Mouse (Mus musculus) midbrain, embryonic 13.5 days (tissue): ENCODE results near the gene Chrm3. TPM values are rescaled to one million over a fixed set of nuclear protein-coding genes. Genes with fewer than 3 reads are reported as not detected.
"Not testable (repeated sequence)": the region's sequence is repeated elsewhere in the genome, so short reads cannot be mapped to it uniquely, and the experiment has no call there.

Experiments used
- ATAC-seq: fragments of 200-750 bp; cut with Nextera tagmentation; 2 replicates; pipeline ENCODE4 v1.8.0; 2017; ENCODE audit warnings: mild to moderate bottlenecking, moderate TSS enrichment, moderate library complexity
- H3K27ac ChIP-seq: fragments of 300-500 bp; sonication (generic); 2 replicates; pipeline ENCODE4 v1.5.1; 2015; ENCODE audit warnings: inconsistent platforms, mild to moderate bottlenecking, moderate library complexity
- H3K27me3 ChIP-seq: fragments of 300-500 bp; sonication (generic); 2 replicates; pipeline ENCODE4 v1.6.1; 2015; ENCODE audit warnings: mild to moderate bottlenecking, inconsistent platforms
- H3K36me3 ChIP-seq: fragments of 300-500 bp; sonication (generic); 2 replicates; pipeline ENCODE4 v1.6.1; 2015; ENCODE audit warnings: mild to moderate bottlenecking, inconsistent platforms
- H3K4me1 ChIP-seq: fragments of 300-500 bp; sonication (generic); replicated peaks from 2 replicates; pipeline ENCODE4 v1.6.1; 2015; ENCODE audit warnings: inconsistent platforms
- H3K4me2 ChIP-seq: fragments of 300-500 bp; sonication (generic); replicated peaks from 2 replicates; pipeline ENCODE4 v1.6.1; 2015; ENCODE audit warnings: moderate library complexity, mild to moderate bottlenecking, inconsistent platforms
- H3K4me3 ChIP-seq: fragments of 300-500 bp; sonication (generic); replicated peaks from 2 replicates; pipeline ENCODE4 v1.5.1; 2015; ENCODE audit warnings: mild to moderate bottlenecking, inconsistent platforms
- H3K9ac ChIP-seq: fragments of 300-500 bp; sonication (generic); replicated peaks from 2 replicates; pipeline ENCODE4 v1.6.1; 2015; ENCODE audit warnings: mild to moderate bottlenecking, inconsistent platforms
- H3K9me3 ChIP-seq: fragments of 300-500 bp; sonication (generic); 2 replicates; pipeline ENCODE4 v1.6.1; 2016; ENCODE audit warnings: mild to moderate bottlenecking, inconsistent platforms
- WGBS: fragments of 180-500 bp; shearing (Covaris S2); methylation state at CpG from one replicate; pipeline ENCODE4 v1.1.7; 2015; 5-methylcytosine and 5-hydroxymethylcytosine counted together
- microRNA-seq: library from miRNA; unstranded; fragments of <30 nt; microRNA quantifications from one replicate; pipeline ENCODE4, GENCODE M21; 2016
- polyA plus RNA-seq: library from polyadenylated mRNA; unstranded; fragments of >200 nt; fragmentation: Nextera tagmentation; extraction: Ambion mirVana; gene quantifications from 2 replicates; pipeline ENCODE4 v1.2.1, GENCODE M21; 2015

The Chrm3 gene
- polyA plus RNA-seq, 1 experiment from 2014 or later, result 1.4 TPM

- H3K4me2 ChIP-seq, result no peak overlapping the region
- no peak overlapping the region for H3K27ac ChIP-seq
- no peaks in the 10 kb centered on the region for H3K4me1 ChIP-seq
- H3K9ac ChIP-seq, result no peak overlapping the region
- H3K36me3 ChIP-seq, result no peaks in the 10 kb centered on the region
- no peaks in the 10 kb centered on the region for H3K9me3 ChIP-seq
- H3K27me3 ChIP-seq, result no peaks in the 10 kb centered on the region
- H3K4me3 ChIP-seq, result no peak overlapping the region
- no peak for ATAC-seq
- WGBS, result 74% methylated on average over 3 of the region's 3 CpGs
Observed at GRCm38 (mm10) chr13:9873377-9873776, 487.3 kb downstream of the Chrm3 start.

- 83% methylated on average over 2 of the region's 2 CpGs for WGBS
- no peaks in the 10 kb centered on the region for H3K9me3 ChIP-seq
- no peaks in the 10 kb centered on the region for H3K4me1 ChIP-seq
- H3K4me3 ChIP-seq, result no peak overlapping the region
- no peaks in the 10 kb centered on the region for H3K27me3 ChIP-seq
- no peak overlapping the region for H3K9ac ChIP-seq
- H3K4me2 ChIP-seq, result no peak overlapping the region
- H3K27ac ChIP-seq, result no peak overlapping the region
- H3K36me3 ChIP-seq, result no peaks in the 10 kb centered on the region
- peak; percentile 30; the same call in 1 of the 2 replicates for ATAC-seq
Observed at GRCm38 (mm10) chr13:9866161-9866560, 494.5 kb downstream of the Chrm3 start.

GRCm38 (mm10) chr13:9847515-9847914 lies 513.1 kb downstream of the Chrm3 start:
- Histone ChIP-seq H3K4me3 (no peak overlapping the region), H3K27ac (no peak overlapping the region), H3K4me1 (no peaks in the 10 kb centered on the region), H3K36me3 (no peaks in the 10 kb centered on the region), H3K9ac (no peak overlapping the region), H3K4me2 (no peak overlapping the region), H3K27me3 (peaks cover 5% of the 10 kb centered on the region; the same call in 1 of the 2 replicates), H3K9me3 (no peaks in the 10 kb centered on the region)
- ATAC-seq, result 0 out of 2 replicates have a peak, but pooled peaks have one; percentile 43
- WGBS, result 78% methylated on average over 3 of the region's 3 CpGs

- 29% methylated on average over 14 of the region's 14 CpGs for WGBS
- H3K27me3 ChIP-seq, result peaks cover 5% of the 10 kb centered on the region; the same call in 1 of the 2 replicates
- no peaks in the 10 kb centered on the region for H3K36me3 ChIP-seq
- H3K4me3 ChIP-seq, result no peak overlapping the region
- no peaks in the 10 kb centered on the region for H3K4me1 ChIP-seq
- no peak overlapping the region for H3K9ac ChIP-seq
- peak; percentile 93 for ATAC-seq
- H3K9me3 ChIP-seq, result no peaks in the 10 kb centered on the region
- H3K4me2 ChIP-seq, result 0 out of 2 replicates have a peak overlapping the region, but pooled peaks have one; percentile 12
- no peak overlapping the region for H3K27ac ChIP-seq
Observed at GRCm38 (mm10) chr13:9846543-9847434, 513.9 kb downstream of the Chrm3 start.

GRCm38 (mm10) chr13:9834146-9834679 lies 526.4 kb downstream of the Chrm3 start:
- 78% methylated on average over 33 of the region's 33 CpGs for WGBS
- not testable (repeated sequence) for H3K9ac ChIP-seq, H3K9me3 ChIP-seq, H3K27ac ChIP-seq, H3K4me2 ChIP-seq, H3K27me3 ChIP-seq, H3K36me3 ChIP-seq, H3K4me3 ChIP-seq, H3K4me1 ChIP-seq
- peak; percentile 69; the same call in 1 of the 2 replicates for ATAC-seq

- Histone ChIP-seq H3K36me3 (no peaks in the 10 kb centered on the region), H3K27me3 (no peaks in the 10 kb centered on the region), H3K4me3 (no peak overlapping the region), H3K27ac (no peak overlapping the region), H3K9me3 (no peaks in the 10 kb centered on the region), H3K9ac (no peak overlapping the region), H3K4me1 (no peaks in the 10 kb centered on the region), H3K4me2 (no peak overlapping the region)
- 74% methylated on average over 5 of the region's 5 CpGs for WGBS
- no peak for ATAC-seq
Observed at GRCm38 (mm10) chr13:9826227-9826626, 534.4 kb downstream of the Chrm3 start.

Small RNA genes within 50 kb of the gene (microRNA-seq; reads per million reads assigned to microRNA genes)
- gene Gm24187, result 1.4 reads per million
